Mouse (Mus musculus) midbrain, postnatal 0 days (tissue): ENCODE measurements around the gene Kif20b. TPM values are rescaled to one million over a fixed set of nuclear protein-coding genes. Genes with fewer than 3 reads are reported as not detected.

Experiments
- ATAC-seq: fragments of 200-750 bp; cut with Nextera tagmentation; 2 replicates; pipeline ENCODE4 v1.8.0; 2017; ENCODE audit warnings: moderate number of reproducible peaks, mild to moderate bottlenecking, moderate TSS enrichment, moderate library complexity; ENCODE audit not compliant: low FRiP score
- DNase-seq: peaks from one replicate; pipeline ENCODE4 v3.0.0-alpha.2; 2015; ENCODE audit warnings: low spot score
- H3K27ac ChIP-seq: fragments of 300-500 bp; sonication (generic); 2 replicates; pipeline ENCODE4 v1.5.1; 2014; ENCODE audit warnings: low read depth, mild to moderate bottlenecking, low read length, mixed read lengths
- H3K27me3 ChIP-seq: fragments of 300-500 bp; sonication (generic); 2 replicates; pipeline ENCODE4 v1.6.1; 2014; ENCODE audit warnings: low read length, control low read depth, mixed read lengths; ENCODE audit not compliant: insufficient read depth
- H3K36me3 ChIP-seq: fragments of 300-500 bp; sonication (generic); 2 replicates; pipeline ENCODE4 v1.6.1; 2014; ENCODE audit warnings: low read length, control low read depth, mixed read lengths; ENCODE audit not compliant: insufficient read depth
- H3K4me1 ChIP-seq: fragments of 300-500 bp; sonication (generic); 2 replicates; pipeline ENCODE4 v1.6.1; 2014; ENCODE audit warnings: mild to moderate bottlenecking, control low read depth, antibody characterized with exemption, low read length, mixed read lengths; ENCODE audit not compliant: insufficient read depth
- H3K4me2 ChIP-seq: fragments of 300-500 bp; sonication (generic); 2 replicates; pipeline ENCODE4 v1.6.1; 2014; ENCODE audit warnings: low read depth, mild to moderate bottlenecking, low read length, mixed read lengths; ENCODE audit not compliant: poor library complexity, severe bottlenecking
- H3K4me3 ChIP-seq: fragments of 300-500 bp; sonication (generic); 2 replicates; pipeline ENCODE4 v1.5.1; 2014; ENCODE audit warnings: low read depth, mild to moderate bottlenecking, low read length, moderate library complexity
- H3K9ac ChIP-seq: fragments of 300-500 bp; sonication (generic); replicated peaks from 2 replicates; pipeline ENCODE4 v1.6.1; 2014; ENCODE audit warnings: mild to moderate bottlenecking, low read length, moderate library complexity, mixed read lengths; ENCODE audit not compliant: poor library complexity, severe bottlenecking
- H3K9me3 ChIP-seq: fragments of 300-500 bp; sonication (generic); 2 replicates; pipeline ENCODE4 v1.6.1; 2016; ENCODE audit warnings: low read length, control low read depth
- CTCF ChIP-seq: IDR thresholded peaks from 2 replicates; pipeline ENCODE4 v1.5.1; 2016; ENCODE audit warnings: antibody characterized with exemption, mild to moderate bottlenecking
- WGBS: fragments of 180-500 bp; shearing (Covaris S2); extraction: QIAGEN DNeasy Blood & Tissue Kit; methylation state at CpG from one replicate; pipeline ENCODE4 v1.1.7; 2014; 5-methylcytosine and 5-hydroxymethylcytosine counted together
- polyA plus RNA-seq: library from polyadenylated mRNA; unstranded; fragments of >200 nt; fragmentation: Nextera tagmentation; extraction: Ambion mirVana; gene quantifications from 2 replicates; pipeline ENCODE4 v1.2.1, GENCODE M21; 2015
- total RNA-seq: library from RNA; depleted of rRNA; stranded (reverse); fragments of >200 nt; gene quantifications from 2 replicates; pipeline ENCODE4 v1.2.3, GENCODE M21; 2014

Kif20b gene
- total and polyA plus RNA-seq, 2 experiments from 2014 or later, result 3.9 to 11.3 TPM

DNA sequence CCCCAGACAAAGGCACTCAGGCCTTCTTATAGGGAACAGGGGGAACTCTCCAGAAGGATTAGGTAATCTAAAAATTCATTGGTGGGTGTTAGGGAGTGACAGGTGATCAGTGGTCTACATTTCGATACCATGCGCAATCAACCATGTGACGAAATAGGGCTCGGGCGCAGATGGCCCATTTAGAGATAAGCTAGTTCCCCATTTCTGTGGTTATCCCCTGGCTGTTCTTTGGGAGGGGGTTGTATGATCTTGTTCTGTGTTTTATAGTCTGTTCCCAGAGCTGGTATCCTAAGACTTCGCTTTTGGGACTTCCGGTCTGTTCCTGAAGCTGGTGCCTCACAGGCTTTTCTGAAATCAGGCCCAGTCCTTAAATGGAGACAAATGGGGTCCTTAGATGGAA is 16.7 kb upstream of the Kif20b start:
- ATAC-seq (no peak), DNase-seq (no peak)
- Histone ChIP-seq H3K36me3 (no peaks in the 10 kb centered on the region), H3K4me3 (no peak overlapping the region), H3K9ac (no peak overlapping the region), H3K4me1 (no peaks in the 10 kb centered on the region), H3K27me3 (no peaks in the 10 kb centered on the region), H3K9me3 (no peaks in the 10 kb centered on the region), H3K27ac (no peak overlapping the region), H3K4me2 (no peak overlapping the region)
- TF ChIP-seq CTCF, result no peak
- WGBS, result 94% methylated on average over 7 of the region's 7 CpGs

DNA sequence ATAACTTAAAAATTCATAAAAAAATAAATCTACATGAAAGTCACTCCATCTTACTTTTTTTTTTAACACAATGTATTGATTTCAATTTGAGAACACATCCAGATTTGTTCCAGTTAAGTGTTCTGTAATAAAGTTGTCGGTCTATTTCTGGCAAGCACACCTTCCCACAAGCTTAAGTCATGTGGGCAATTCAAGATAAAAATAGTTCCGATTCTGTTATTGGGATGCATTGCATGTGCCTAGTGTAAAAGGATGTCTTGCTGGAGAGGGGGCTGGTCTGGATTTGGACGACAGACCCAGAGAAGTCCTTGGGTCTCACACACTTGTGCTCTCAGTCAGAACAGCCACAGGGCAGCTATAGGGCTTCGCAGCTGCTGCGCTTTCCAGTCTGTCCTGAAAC is 15.4 kb upstream of the Kif20b start:
- H3K9ac ChIP-seq, result no peak overlapping the region
- H3K4me3 ChIP-seq, result no peak overlapping the region
- H3K4me1 ChIP-seq, result no peaks in the 10 kb centered on the region
- no peak for TF ChIP-seq CTCF
- ATAC-seq (no peak), DNase-seq (no peak)
- WGBS, result 83% methylated on average over 5 of the region's 5 CpGs
- no peak overlapping the region for H3K4me2 ChIP-seq
- H3K27ac ChIP-seq, result no peak overlapping the region
- H3K36me3 ChIP-seq, result no peaks in the 10 kb centered on the region
- H3K9me3 ChIP-seq, result no peaks in the 10 kb centered on the region
- H3K27me3 ChIP-seq, result no peaks in the 10 kb centered on the region

DNA sequence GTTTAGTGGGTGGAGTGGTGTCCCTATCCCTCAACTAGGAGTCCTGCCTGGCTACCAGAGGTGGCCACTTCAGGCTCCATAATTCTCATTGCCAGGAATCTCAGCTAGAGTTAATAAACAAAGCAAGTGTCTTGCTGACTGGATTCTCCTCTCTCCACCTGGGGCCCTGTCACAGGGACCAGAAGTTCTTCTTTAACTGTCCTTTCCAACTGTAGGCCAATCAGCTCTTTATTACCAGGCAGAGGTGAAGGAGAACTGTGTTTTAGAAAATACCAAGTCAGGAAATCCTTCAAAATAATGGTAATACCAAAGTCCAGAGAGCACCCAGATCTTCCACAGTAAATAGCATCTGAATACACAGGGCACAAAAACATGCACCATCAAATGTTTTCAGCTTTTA is 9.8 kb upstream of the Kif20b start:
- no peak overlapping the region for H3K9ac ChIP-seq
- TF ChIP-seq CTCF, result no peak
- no peak overlapping the region for H3K4me3 ChIP-seq
- DNase-seq, result no peak
- H3K4me1 ChIP-seq, result no peaks in the 10 kb centered on the region
- H3K4me2 ChIP-seq, result no peak overlapping the region
- H3K27ac ChIP-seq, result no peak overlapping the region
- no peaks in the 10 kb centered on the region for H3K9me3 ChIP-seq
- ATAC-seq, result no peak
- H3K27me3 ChIP-seq, result no peaks in the 10 kb centered on the region
- H3K36me3 ChIP-seq, result no peaks in the 10 kb centered on the region

DNA sequence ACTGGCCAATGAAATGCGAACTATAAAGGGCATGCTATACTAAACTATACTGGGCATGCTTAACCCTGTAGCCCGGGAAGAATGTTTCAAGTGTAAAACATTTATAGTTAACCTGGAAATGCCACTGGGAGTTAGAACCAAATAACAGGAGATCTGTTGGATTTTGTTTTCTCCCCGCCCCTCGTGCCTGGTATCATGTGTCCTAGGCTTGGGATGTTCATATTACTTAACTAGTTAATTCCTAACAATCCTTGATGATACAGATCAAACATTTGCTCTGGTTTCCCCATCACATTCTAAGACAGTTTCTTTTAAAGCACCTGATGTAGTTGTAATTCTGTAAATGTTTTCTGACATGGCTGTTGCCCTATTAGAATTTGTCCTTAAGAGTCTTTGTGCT is 2.1 kb upstream of the Kif20b start:
- WGBS, result 89% methylated on average over 4 of the region's 4 CpGs

DNA sequence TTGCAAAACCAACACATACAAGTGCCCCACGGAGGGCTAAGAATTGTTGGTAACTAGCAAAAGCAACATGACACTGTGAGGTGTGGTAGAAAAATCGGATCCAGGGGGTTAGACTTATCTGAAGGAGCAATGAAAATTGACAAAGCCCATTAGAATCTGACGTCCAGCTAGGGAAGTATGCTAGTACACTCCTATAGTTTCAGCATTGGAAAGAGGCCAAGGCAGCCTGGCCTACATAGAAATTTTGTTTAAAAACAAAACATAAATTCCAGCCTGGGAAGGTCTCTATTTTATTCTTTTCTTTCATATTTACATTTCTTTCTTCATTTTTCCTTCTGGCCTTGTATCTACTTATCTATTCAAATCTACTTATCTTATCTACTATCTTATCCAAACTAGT is 1.6 kb upstream of the Kif20b start:
- H3K36me3 ChIP-seq, result no peaks in the 10 kb centered on the region
- no peaks in the 10 kb centered on the region for H3K4me1 ChIP-seq
- no peak for ATAC-seq
- H3K4me3 ChIP-seq, result no peak overlapping the region
- H3K27me3 ChIP-seq, result no peaks in the 10 kb centered on the region
- DNase-seq, result no peak
- no peak for TF ChIP-seq CTCF
- H3K9me3 ChIP-seq, result no peaks in the 10 kb centered on the region
- no peak overlapping the region for H3K9ac ChIP-seq
- no peak overlapping the region for H3K27ac ChIP-seq
- WGBS, result 75% methylated on average over 3 of the region's 3 CpGs
- H3K4me2 ChIP-seq, result no peak overlapping the region

More for the DNA sequence above, 2.1 kb upstream of the Kif20b start:
- Histone ChIP-seq H3K9ac (no peak overlapping the region), H3K27me3 (no peaks in the 10 kb centered on the region), H3K36me3 (no peaks in the 10 kb centered on the region), H3K9me3 (no peaks in the 10 kb centered on the region), H3K4me1 (no peaks in the 10 kb centered on the region), H3K27ac (no peak overlapping the region), H3K4me2 (no peak overlapping the region), H3K4me3 (no peak overlapping the region)
- ATAC-seq, result no peak
- DNase-seq, result no peak
- TF ChIP-seq CTCF, result no peak

DNA sequence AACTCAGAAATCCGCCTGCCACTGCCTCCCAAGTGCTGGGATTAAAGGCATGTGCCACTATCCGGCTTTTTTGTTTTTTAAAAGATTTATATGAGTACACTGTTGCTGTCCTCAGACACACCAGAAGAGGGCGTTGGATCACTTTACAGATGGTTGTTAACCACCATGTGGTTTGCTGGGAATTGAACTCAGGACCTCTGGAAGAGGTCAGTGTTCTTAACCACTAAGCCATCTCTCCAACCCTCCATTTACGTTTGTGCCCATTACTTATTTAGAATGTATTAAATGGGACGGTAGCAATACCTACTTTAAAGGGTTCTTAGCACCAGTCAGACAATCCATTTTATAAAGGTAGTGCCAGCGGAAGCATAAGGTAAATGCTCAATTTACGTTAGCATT is 909 bp upstream of the Kif20b start:
- peak; percentile 51 for TF ChIP-seq CTCF
- H3K9ac ChIP-seq, result peak overlapping the region; percentile 50; the same call in 1 of the 2 replicates

More for the DNA sequence above, 909 bp upstream of the Kif20b start:
- Histone ChIP-seq H3K4me1 (no peaks in the 10 kb centered on the region), H3K9me3 (no peaks in the 10 kb centered on the region), H3K27ac (peak overlapping the region; percentile 47; the same call in 1 of the 2 replicates), H3K4me2 (peak overlapping the region; percentile 75), H3K36me3 (no peaks in the 10 kb centered on the region), H3K4me3 (peak overlapping the region; percentile 79), H3K27me3 (no peaks in the 10 kb centered on the region)
- peak; percentile 9 for DNase-seq
- ATAC-seq, result no peak
- WGBS, result 17% methylated on average over 7 of the region's 7 CpGs
